Mouse (Mus musculus) left cerebral cortex, adult 8-10 months (tissue): ENCODE measurements around the gene Fam160a1. TPM values are rescaled to one million over a fixed set of nuclear protein-coding genes. Genes with fewer than 3 reads are reported as not detected.

Experiments used
- DNase-seq, 2 experiments: peaks; one replicate each; pipeline ENCODE4 v3.0.0; 2022; ENCODE audit warnings: low spot score in 2 of 2
- total RNA-seq, 4 experiments: library from RNA; stranded (reverse); gene quantifications; 2 replicates each; pipeline ENCODE4 v1.2.4; 2022

The Fam160a1 gene
- total RNA-seq, 4 experiments from 2014 or later: 3.4 to 5.0 (median 3.9) TPM

DNA sequence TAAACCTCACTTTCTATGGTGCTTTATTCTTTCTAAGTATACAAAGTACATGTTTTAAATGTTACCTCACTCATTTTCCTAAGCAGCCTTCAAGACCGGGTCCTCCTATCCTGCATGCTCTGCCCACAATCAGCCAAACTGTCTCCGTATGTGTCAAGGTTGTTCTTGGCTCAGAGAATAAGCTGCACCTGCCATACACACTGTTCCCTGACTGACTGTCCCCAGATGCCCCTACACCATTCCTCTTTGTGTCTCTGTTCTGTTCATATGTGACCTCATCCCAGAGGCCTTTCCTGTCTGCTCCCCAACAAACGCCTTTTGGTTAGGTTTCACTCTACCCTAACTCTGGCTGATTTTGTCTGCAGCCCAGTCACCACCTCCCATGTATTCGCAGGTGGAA lies 10.2 kb upstream of the Fam160a1 start:
- no peak for DNase-seq

- no peak for DNase-seq
These were observed 3.9 kb upstream of the Fam160a1 start for GRCm38 (mm10) chr3:85820839-85821548.

DNA sequence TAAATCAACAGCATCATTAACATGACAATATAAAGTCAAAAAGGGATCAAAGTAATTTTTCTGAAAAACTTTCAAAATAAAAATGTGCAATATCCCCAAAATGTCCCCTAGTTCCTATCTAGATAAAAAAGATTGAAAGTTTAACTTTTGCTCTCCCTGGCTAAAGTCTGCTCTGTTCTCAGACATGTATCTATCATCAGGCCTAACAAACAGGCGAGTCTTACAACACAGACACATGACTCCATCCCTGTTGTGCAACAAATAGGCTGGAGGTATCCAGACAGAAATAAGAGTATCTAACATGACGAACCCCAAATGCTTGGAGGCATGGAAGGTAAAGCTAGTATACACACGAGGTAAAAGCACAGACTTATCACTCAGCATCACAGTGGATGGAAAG lies 2.2 kb upstream of the Fam160a1 start:
- no peak for DNase-seq

- peak in 1 of 2 experiments; percentile 55 for DNase-seq
These were observed 2.9 kb downstream of the Fam160a1 start for GRCm38 (mm10) chr3:85814241-85814640.

GRCm38 (mm10) chr3:85813101-85814014 lies 3.7 kb downstream of the Fam160a1 start:
- DNase-seq: no peak

DNA sequence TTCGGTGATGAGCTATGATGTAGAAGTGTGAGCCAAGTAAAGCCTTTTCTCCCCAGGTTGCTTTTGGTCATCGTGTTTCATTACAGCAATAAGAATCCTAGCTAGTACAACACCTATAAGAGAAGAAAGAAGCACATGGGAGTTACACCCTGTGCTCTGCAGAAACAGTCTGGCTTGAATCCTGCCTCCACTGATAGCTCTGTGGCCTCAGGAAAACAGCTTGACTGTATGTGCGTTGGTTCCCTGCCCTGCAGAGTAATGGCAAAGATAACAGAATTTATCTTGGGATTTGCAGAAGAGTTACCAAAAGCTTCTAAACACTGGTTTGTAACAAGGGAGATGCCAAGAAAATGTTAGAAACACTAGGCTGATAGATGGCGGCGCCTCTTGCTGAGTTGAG lies 5.1 kb downstream of the Fam160a1 start:
- no peak for DNase-seq

- no peak for DNase-seq
These were observed 23.9 kb downstream of the Fam160a1 start for GRCm38 (mm10) chr3:85793166-85793565.

DNA sequence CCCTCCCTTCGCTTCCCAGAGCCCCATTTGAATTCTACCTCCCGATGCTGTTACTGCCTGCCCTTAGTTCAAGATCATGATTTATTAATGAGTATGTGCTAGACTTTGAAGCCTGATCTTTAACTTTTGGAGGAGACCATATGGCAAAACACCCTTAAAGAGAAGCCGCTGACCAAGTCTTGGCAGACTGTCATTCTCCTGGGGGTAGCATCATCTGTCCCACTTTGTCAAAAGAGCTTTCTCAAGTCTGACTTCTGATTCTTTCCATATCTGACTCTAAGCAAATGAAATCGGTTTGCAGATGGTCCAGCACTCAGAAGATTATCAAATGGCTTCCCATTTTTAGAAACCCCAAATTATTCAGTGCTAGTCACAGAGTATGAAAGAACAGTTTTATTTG lies 27.3 kb downstream of the Fam160a1 start:
- DNase-seq: no peak

GRCm38 (mm10) chr3:85786501-85786900 lies 30.6 kb downstream of the Fam160a1 start:
- DNase-seq: no peak

GRCm38 (mm10) chr3:85780906-85781305 lies 36.2 kb downstream of the Fam160a1 start:
- no peak for DNase-seq

DNA sequence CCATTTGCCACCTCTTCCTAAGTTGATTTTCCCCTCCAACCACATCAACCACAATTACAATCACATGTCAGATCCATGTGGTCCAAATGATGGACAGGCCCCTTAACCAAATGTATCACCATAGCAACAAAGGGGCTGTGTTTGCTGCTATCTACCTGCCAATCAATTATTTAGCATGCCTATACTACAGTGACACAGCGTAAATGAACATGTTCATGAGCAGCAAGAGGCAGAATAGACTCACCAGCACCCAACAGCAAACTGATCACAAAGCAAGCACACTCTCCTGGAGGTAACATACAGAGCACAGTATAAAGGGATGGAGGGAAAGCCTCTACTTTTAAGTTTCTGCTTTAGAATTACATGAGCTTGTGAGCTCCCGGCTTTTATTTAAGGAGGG lies 36.8 kb downstream of the Fam160a1 start:
- DNase-seq: no peak

DNA sequence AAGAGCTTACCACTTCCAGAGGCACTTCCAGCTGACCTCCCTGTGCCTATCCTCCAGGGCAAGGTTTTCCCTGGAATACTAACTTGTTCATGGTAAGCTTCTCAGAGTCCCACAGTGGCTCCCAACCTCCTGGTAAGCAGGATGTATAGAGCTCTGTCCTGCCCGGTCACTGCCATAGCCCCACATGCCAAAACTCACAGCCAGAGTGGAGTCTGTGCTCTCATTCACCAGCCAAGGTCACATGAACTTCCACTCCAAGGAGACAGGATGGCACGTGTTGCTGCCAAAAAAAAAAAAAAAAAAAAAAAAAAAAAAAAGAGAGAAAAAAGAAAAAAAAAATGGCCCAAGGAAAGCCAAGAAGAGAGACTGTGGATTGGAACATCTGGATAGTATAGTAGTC lies 39.2 kb downstream of the Fam160a1 start:
- DNase-seq: no peak

DNA sequence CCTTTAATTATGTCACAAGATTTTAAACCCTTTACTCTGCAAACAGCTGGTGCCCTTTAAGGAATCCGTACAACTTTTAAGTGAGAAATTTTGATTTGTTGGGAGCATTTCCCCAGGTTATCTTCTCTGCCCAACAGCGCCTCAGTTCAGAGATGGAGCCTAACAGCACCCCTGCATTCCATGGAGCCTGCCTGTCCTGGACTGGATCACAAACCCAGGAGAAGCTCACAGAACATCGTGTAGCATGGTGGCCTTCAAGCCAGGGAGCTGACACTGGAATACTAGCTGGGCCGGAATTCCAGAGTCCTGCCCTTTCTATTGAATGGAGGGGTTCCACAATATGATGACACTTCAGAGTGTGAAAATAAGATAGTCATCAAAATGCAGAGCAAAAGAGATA lies 39.7 kb downstream of the Fam160a1 start:
- no peak for DNase-seq

GRCm38 (mm10) chr3:85776707-85777106 lies 40.4 kb downstream of the Fam160a1 start:
- DNase-seq: no peak

DNA sequence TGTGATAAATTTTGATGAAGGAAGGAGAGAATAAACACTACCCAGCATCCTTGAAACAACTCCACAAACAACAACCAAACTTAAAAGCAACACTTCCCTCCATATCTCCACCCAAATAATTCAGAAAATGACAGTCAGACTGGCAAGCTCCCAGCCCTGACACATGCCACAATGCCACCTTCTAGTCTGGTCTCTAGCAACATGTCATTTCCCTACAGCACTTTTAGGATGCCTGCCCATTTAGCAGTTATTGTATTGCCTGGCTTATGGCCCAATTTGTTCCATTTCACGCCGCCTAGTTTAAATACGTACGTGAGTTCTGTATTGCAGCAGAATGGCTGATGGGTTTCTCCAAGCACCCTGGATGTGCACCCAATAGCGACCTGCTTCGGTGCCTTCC lies 41.0 kb downstream of the Fam160a1 start:
- no peak for DNase-seq

- no peak for DNase-seq
These were observed 43.2 kb downstream of the Fam160a1 start for GRCm38 (mm10) chr3:85773886-85774285.

DNA sequence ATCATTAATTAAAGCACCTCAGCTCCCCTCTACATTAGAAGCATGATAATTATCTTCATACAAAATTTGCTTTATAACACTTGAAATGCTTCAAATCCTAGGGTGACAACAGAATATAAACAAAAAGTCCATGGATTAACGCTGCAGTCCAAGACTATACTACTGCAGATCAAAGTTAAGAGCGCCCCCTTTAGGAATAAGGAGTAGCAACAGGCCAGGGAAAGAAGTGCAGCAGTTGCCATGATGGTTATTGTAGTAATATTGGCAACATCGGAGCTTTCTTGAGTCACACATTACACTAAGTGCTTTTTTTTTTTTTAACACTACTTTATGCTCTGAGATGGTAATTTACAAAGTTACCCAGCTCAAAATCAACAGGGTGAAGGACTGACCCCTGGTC lies 43.7 kb downstream of the Fam160a1 start:
- DNase-seq: no peak

- DNase-seq: no peak
These were observed 52.2 kb downstream of the Fam160a1 start for GRCm38 (mm10) chr3:85764937-85765337.

DNA sequence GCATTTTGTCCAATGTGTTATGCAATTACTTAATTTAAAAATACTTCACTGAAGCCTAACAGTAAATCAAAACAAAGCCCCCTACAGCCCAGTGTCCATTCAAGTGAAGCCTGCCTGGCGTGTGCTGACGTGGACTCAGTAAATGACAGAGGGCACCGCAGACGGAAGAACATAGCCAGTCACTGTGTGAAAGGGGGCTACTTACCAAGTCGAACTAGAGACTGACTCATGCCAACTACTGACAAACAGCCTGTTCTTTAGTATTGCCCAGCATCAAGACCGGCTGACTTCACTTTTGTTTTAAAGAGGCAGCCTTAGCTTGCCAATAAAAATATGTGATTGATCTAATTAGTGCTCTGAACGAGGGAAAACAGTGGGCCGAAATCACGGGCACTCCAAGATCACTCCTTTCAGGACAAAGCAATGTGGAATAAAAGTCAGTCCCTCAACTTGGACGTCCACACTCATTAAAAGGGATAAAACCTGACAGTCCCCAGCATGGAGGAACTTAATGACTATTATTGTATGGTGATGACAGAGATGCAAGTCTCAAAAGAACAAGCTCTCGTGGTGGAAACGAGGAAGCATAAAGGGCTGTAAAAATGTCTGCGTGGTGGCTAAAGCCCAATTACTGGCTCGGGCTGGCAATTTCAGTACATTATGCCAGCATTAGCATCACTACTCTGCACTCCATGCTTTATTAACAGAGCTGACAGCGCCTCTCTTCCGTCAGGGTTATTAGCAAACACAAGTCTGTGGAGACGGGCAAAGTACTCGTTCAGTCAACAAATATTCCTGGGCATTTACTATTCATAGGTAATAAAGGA lies 52.9 kb downstream of the Fam160a1 start:
- DNase-seq: no peak

- DNase-seq: no peak
These were observed 59.1 kb downstream of the Fam160a1 start for GRCm38 (mm10) chr3:85757944-85758343.

- DNase-seq: no peak
These were observed 59.7 kb downstream of the Fam160a1 start for GRCm38 (mm10) chr3:85757435-85757834.

- no peak for DNase-seq
These were observed 67.7 kb downstream of the Fam160a1 start for GRCm38 (mm10) chr3:85749348-85749747.
